Mouse (Mus musculus): Measurements from ENCODE around the gene Ormdl2.

DNA sequence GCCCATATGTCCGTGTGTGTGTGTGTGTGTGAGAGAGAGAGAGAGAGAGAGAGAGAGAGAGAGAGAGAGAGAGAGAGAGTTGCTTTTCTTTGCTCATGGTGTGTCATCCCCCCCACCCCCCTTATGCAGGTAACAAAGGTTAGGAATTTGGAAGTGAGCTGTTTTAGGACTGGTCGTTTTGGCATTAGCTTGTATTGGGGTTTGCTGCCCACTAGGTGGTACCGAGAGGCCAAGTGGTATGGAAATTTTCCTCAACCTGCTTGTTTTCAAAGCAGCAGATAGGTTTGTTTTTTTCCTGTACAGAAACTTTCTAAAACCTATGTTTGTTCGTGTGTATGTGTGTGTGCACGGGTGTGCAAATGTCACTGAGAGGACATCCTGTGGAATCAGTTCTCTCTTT lies 47.8 kb downstream of the Ormdl2 start:
- TF ChIP-seq CTCF (IDR thresholded peaks at IDR 0.05; ENCODE audit: borderline replicate concordance, insufficient read depth, low read length) (no peak), POLR2A (IDR thresholded peaks at IDR 0.05; ENCODE audit: low read depth, low read length) (no peak)
